Mouse (Mus musculus): ENCODE results near the gene Zfp9.

Gene Zfp9

DNA sequence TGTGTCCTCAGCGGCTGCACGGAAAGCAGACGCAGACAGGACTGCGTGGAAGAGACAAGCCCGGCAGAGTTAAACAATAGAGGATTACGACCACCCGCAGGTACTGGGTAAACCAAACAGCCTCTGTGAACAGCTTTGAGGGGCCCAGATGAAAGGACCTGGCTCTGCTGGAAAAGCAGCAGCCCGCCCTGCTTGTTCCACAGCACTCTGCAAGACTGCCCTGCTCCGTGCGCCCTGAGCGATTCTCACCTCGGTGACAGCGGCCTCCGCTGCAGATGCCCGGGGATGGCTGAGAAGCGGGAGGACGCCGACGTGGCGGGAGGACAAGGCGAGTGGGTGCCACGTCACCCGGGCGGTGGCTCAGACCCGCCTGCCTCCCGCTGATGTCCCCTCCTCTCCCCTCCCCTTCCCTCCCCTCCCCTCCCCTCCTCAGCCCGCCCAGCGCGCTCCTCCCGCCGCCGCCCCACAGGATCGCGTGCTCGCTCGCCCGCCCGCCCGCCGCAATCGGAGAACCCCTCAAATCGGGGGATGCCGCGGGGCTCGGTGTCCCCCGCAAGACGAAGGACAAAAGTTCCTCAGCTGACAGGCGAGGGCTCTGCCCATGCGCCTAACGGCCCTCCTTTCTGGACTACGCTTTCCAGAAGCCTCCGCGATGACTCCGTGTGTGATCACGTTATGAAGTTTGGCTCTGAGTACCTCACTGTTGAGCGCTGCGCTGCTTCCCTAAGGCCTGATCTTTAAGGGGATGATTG is at the start of gene Zfp9:
TSS of gene Zfp9 (minus strand) at position 364 of the 752 bp plus-strand sequence.
- peak; percentile 75 for DNase-seq (ENCODE audit: low read depth, low spot score)

- no peak for DNase-seq (ENCODE audit: low read depth, low spot score)
These were observed 41.5 kb upstream of the Zfp9 start for GRCm38 (mm10) chr6:118520668-118521067.

DNA sequence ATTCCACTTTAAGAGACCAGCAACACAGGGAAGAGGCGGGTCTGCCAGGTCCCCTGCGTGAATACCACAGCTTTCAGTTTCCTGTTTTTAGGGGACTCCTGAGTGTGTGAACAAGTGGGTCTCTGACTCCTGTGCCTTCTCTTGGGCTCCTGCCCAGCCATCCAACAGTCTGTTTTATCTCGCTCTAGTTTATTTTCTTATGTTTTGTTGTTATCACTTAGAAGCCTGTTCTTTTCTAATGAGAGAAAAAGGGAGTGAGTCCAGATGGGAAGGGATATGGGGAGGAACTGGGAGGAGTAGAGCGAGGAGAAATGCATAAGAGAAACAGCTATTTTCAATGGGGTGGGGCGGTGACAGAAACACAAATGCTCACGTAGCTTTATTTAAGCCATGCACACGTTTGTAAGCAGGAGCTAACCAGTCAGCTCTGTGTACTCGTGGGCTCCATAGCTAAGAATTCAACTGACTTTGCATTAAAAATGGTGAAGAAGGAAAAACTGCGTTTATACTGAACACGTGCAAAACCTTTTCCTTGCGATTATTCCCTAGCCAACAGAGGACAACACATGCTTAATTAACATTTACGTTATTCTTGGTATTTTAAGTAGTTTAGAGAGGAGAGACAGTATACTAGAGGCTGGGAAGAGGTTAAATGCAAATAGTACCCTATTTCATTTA is 34.4 kb upstream of the Zfp9 start:
- no peak for DNase-seq (ENCODE audit: low read depth, low spot score)

GRCm38 (mm10) chr6:118499010-118499409 is 19.9 kb upstream of the Zfp9 start:
- no peak for DNase-seq (ENCODE audit: low read depth, low spot score)

GRCm38 (mm10) chr6:118482125-118482524 is 3.0 kb upstream of the Zfp9 start:
- DNase-seq (ENCODE audit: low read depth, low spot score), result no peak

- no peak for DNase-seq (ENCODE audit: low read depth, low spot score)
These were observed 990 bp downstream of the Zfp9 start for GRCm38 (mm10) chr6:118477875-118478785.

DNA sequence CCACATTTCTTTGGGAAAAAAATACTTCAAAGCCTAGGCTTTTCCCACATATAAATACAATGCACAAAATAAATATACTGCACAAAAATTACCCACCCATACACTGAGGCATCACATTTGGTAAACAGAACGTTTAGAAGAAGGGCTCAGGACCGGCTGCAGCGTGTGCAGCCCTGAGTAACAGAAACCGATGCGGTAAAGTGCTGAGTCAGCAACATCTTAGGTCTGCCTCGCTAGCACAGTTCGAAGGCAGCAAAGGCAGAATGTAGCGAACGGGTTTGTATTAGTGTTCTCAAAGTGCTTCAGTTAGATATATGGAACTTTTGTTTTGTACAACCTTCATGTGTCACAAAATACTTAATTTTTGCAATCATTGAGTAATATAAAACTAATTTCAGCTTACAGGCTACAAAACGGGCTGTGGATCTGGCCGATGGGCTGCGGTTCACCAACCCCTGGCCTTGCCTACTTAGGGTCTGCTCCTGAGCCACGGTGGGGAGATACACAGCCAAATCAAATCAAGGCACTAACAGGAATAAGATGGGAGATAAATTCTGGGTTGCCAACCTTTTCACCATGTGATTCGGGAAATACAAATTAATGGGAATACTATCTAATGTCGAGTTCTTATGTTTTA is 16.9 kb downstream of the Zfp9 start:
- DNase-seq (ENCODE audit: low read depth, low spot score), result no peak

GRCm38 (mm10) chr6:118457726-118458125 is 21.4 kb downstream of the Zfp9 start:
- no peak for DNase-seq (ENCODE audit: low read depth, low spot score)

GRCm38 (mm10) chr6:118455042-118455631 is 24.0 kb downstream of the Zfp9 start, which contains the start of gene Zfp248:
Zfp248 (minus strand) TSS chr6:118455528.
- peak; percentile 72 for DNase-seq (ENCODE audit: low read depth, low spot score)

- no peak for DNase-seq (ENCODE audit: low read depth, low spot score)
These were observed 24.7 kb downstream of the Zfp9 start for GRCm38 (mm10) chr6:118454452-118454851.

GRCm38 (mm10) chr6:118431502-118431901 is 47.6 kb downstream of the Zfp9 start:
- no peak for DNase-seq (ENCODE audit: low read depth, low spot score)

GRCm38 (mm10) chr6:118426666-118427065 is 52.5 kb downstream of the Zfp9 start:
- no peak for DNase-seq (ENCODE audit: low read depth, low spot score)

DNA sequence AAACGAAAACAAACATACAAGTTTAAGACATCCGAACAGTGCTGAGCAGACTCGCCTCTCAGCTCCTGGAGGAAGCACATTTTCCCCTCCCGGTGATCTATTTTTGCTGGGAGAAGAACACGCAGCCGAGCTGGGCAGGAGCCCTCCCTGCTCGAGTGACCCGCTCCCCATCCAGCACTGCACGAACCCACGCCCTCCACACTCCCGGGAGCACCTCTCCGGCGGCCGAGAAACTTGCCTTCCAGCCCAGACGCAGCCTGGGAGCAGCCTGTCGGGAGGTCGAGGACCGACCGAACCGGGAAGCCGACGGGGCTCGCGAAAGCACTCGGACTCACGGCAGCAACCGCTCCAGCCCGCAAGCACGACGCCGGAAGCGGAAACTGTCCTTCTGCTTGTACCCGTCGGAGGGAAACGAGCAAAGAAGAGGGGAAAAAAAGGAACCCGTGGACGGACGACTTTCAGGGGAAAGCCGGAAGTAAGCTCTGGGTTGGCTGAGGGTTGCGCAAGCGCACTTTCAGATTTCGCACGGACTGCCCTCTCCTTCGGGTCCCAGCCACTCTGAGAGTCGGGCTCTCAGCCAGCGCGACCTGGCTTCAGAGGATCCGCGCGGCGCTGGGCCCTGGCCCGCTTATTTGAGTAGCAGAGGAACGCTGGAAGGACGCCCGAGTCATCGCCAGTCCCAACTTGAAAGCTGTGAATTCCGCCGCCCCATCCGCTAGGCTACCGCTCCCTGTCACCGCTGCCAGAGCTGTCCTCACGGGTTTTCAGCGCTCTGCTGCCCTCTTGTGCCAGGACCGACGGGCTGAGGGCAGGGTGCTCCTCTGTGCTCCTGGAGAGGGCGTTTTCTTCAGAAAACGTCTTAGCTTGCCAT is 59.8 kb downstream of the Zfp9 start, which contains the start of gene Bms1:
TSS of gene Bms1 (minus strand) at position 425 of the 871 bp plus-strand sequence.
- peak; percentile 97 for DNase-seq (ENCODE audit: low read depth, low spot score)
